Mouse (Mus musculus): ENCODE results near the gene Mindy1. TPM values are rescaled to one million over a fixed set of nuclear protein-coding genes. Genes with fewer than 3 reads are reported as not detected.

The Mindy1 gene
- total RNA-seq, 2 experiments from 2014 or later: 21.3 to 23.8 TPM

GRCm38 (mm10) chr3:95290156-95290555 is 9.0 kb downstream of the Mindy1 start:
- DNase-seq: no peak
- intact Hi-C loops (cut with DNase I): no loop called here

- intact Hi-C loops (cut with DNase I): no loop called here
- DNase-seq: no peak
Measured at GRCm38 (mm10) chr3:95291041-95291440, 9.9 kb downstream of the Mindy1 start.

- intact Hi-C loops (cut with DNase I): no loop called here
- no peak for DNase-seq
Measured at GRCm38 (mm10) chr3:95292899-95293298, 11.8 kb downstream of the Mindy1 start.

- intact Hi-C loops (cut with DNase I): no loop called here
- no peak for DNase-seq
Measured at GRCm38 (mm10) chr3:95293537-95293936, 12.4 kb downstream of the Mindy1 start.

- intact Hi-C loops (cut with DNase I): no loop called here
Measured at GRCm38 (mm10) chr3:95294316-95294715, 13.2 kb downstream of the Mindy1 start.

GRCm38 (mm10) chr3:95294718-95295117 is 13.6 kb downstream of the Mindy1 start:
- intact Hi-C loops (cut with DNase I): no loop called here
- no peak for DNase-seq

More at GRCm38 (mm10) chr3:95294316-95294715, 13.2 kb downstream of the Mindy1 start:
- DNase-seq: no peak

- DNase-seq: no peak
- intact Hi-C loops (cut with DNase I): no loop called here
Measured at GRCm38 (mm10) chr3:95295321-95296102, 14.4 kb downstream of the Mindy1 start.

- intact Hi-C loops (cut with DNase I): no loop called here
- DNase-seq: no peak
Measured at GRCm38 (mm10) chr3:95296103-95296469, 14.9 kb downstream of the Mindy1 start.

- DNase-seq: no peak
- intact Hi-C loops (cut with DNase I): no loop called here
Measured at GRCm38 (mm10) chr3:95298018-95298417, 16.9 kb downstream of the Mindy1 start.

GRCm38 (mm10) chr3:95301204-95301796 is 20.2 kb downstream of the Mindy1 start:
- intact Hi-C loops (cut with DNase I): no loop called here
- no peak for DNase-seq

GRCm38 (mm10) chr3:95306244-95306643 is 25.1 kb downstream of the Mindy1 start:
- intact Hi-C loops (cut with DNase I): no loop called here

GRCm38 (mm10) chr3:95307100-95307499 is 26.0 kb downstream of the Mindy1 start, which contains the start of gene Anxa9:
Gene Anxa9, minus strand, starts transcription at chr3:95307176.
- intact Hi-C loops (cut with DNase I): no loop called here
- no peak for DNase-seq

More at GRCm38 (mm10) chr3:95306244-95306643, 25.1 kb downstream of the Mindy1 start:
- DNase-seq: no peak

GRCm38 (mm10) chr3:95310496-95310895 is 29.4 kb downstream of the Mindy1 start:
- no peak for DNase-seq
- intact Hi-C loops (cut with DNase I): loop anchor here (5.0 kb wide), 1 partner anchor 82 kb away; no protein-coding TSS in a partner anchor

GRCm38 (mm10) chr3:95310968-95311882 is 30.1 kb downstream of the Mindy1 start:
- intact Hi-C loops (cut with DNase I): loop anchor here (5.0 kb wide), 1 partner anchor 81 kb away; no protein-coding TSS in a partner anchor
- peak; percentile 44 to 59 for DNase-seq

- no peak for DNase-seq
- intact Hi-C loops (cut with DNase I): loop anchor here (5.0 kb wide), 1 partner anchor 80 kb away; no protein-coding TSS in a partner anchor
Measured at GRCm38 (mm10) chr3:95312623-95313022, 31.5 kb downstream of the Mindy1 start.

- intact Hi-C loops (cut with DNase I): loop anchor here (5.0 kb wide), 1 partner anchor 79 kb away; no protein-coding TSS in a partner anchor
- no peak for DNase-seq
Measured at GRCm38 (mm10) chr3:95313476-95313875, 32.3 kb downstream of the Mindy1 start.

- no peak for DNase-seq
- intact Hi-C loops (cut with DNase I): loop anchor here (5.0 kb wide), 1 partner anchor 78 kb away; no protein-coding TSS in a partner anchor
Measured at GRCm38 (mm10) chr3:95314075-95314474, 32.9 kb downstream of the Mindy1 start.

GRCm38 (mm10) chr3:95314486-95315093 is 33.4 kb downstream of the Mindy1 start, which contains the start of gene Cers2:
Gene Cers2, plus strand, starts transcription at chr3:95314791.
- intact Hi-C loops (cut with DNase I): loop anchor here (5.0 kb wide), 2 partner anchors 32 to 78 kb away; partner anchors contain the start of genes Mindy1 and Prune1
- DNase-seq: no peak

GRCm38 (mm10) chr3:95315094-95315843 is 34.1 kb downstream of the Mindy1 start:
- DNase-seq: peak; percentile 87 to 91
- intact Hi-C loops (cut with DNase I): loop anchor here (5.0 kb wide), 1 partner anchor 33 kb away; the partner anchor contains the start of genes Mindy1 and Prune1
